Mouse (Mus musculus) MEL (cell line): ENCODE results near the gene Ifitm3.

Experiments used
- CTCF ChIP-seq, 3 experiments: IDR thresholded peaks in 2 of 3; conservative IDR thresholded peaks in 1 of 3; 2 replicates each; pipeline ENCODE4 v1.5.1; 2011 to 2012; ENCODE audit warnings: low read length in 3 of 3, low read depth in 2 of 3, mild to moderate bottlenecking in 2 of 3, improper control_type of control experiment in 1 of 3, inconsistent platforms in 1 of 3, mixed read lengths in 1 of 3, moderate library complexity in 1 of 3; ENCODE audit not compliant: control insufficient read depth in 1 of 3, insufficient read depth in 1 of 3, poor library complexity in 1 of 3, severe bottlenecking in 1 of 3
- ELF1 ChIP-seq: IDR thresholded peaks from 2 replicates; pipeline ENCODE4 v1.6.1; 2014; ENCODE audit warnings: low read depth, mild to moderate bottlenecking, inconsistent platforms, low read length, improper control_type of control experiment, moderate library complexity
- GATA1 ChIP-seq: IDR thresholded peaks from 2 replicates; pipeline ENCODE4 v1.6.1; 2011; ENCODE audit warnings: low read depth, low read length, improper control_type of control experiment
- MAX ChIP-seq: IDR thresholded peaks from 2 replicates; pipeline ENCODE4 v1.6.1; 2011; ENCODE audit warnings: low read length, improper control_type of control experiment
- MYC ChIP-seq: IDR thresholded peaks from 2 replicates; pipeline ENCODE4 v1.6.1; 2011; ENCODE audit warnings: low read depth, mild to moderate bottlenecking, low read length, improper control_type of control experiment, moderate library complexity
- SMC3 ChIP-seq: IDR thresholded peaks from 2 replicates; pipeline ENCODE4 v1.6.1; 2011; ENCODE audit warnings: low read depth, low read length, improper control_type of control experiment

DNA sequence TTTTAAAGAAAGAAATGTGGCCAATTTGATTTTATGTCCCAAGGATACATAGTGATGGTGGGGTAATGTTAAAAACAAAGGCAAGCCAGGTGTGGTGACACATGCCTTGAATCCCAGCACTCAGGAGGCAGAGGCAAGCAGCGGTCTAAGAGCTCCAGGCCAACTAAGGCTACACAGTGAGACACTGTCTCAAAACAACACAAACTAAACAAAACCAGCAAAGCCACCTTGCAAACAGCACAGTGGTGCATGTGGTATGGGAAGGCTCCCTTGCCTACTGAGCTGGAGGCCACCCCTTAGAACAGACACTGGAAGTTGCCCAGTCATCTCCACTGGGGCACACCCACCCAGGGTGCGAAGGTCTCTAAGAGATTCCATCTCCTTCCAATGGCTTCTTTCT lies 49.4 kb upstream of the Ifitm3 start:
- TF ChIP-seq SMC3 (no peak), ELF1 (no peak), GATA1 (no peak), MYC (no peak), CTCF (IDR thresholded peaks at IDR 0.05 in 2 of 3, conservative IDR thresholded peaks at IDR 0.05 in 1 of 3; ENCODE audit: control insufficient read depth in 1 of 3, insufficient read depth in 1 of 3, low read depth in 2 of 3, low read length in 3 of 3, poor library complexity in 1 of 3, severe bottlenecking in 1 of 3) (no peak), MAX (no peak)
